Mouse (Mus musculus) thymus, adult 2 months (tissue): Measurements from ENCODE around the gene Eddm3b. TPM values are rescaled to one million over a fixed set of nuclear protein-coding genes. Genes with fewer than 3 reads are reported as not detected.

Source experiments
- DNase-seq: peaks from one replicate; pipeline ENCODE4 v3.0.0; 2021
- H3K27ac ChIP-seq: fragments of 200-500 bp; 2 replicates; pipeline ENCODE4 v1.5.1; 2012; ENCODE audit warnings: low read length, control low read depth; ENCODE audit not compliant: control insufficient read depth, insufficient read depth
- H3K27me3 ChIP-seq: fragments of 200-500 bp; 2 replicates; pipeline ENCODE4 v1.6.1; 2012; ENCODE audit warnings: mild to moderate bottlenecking, low read length, moderate library complexity, mixed read lengths; ENCODE audit not compliant: control insufficient read depth, insufficient read depth
- H3K36me3 ChIP-seq: fragments of 200-500 bp; 2 replicates; pipeline ENCODE4 v1.6.1; 2012; ENCODE audit warnings: mild to moderate bottlenecking, low read length, moderate library complexity; ENCODE audit not compliant: control insufficient read depth, insufficient read depth
- H3K4me1 ChIP-seq: fragments of 200-500 bp; replicated peaks from 2 replicates; pipeline ENCODE4 v1.6.1; 2012; ENCODE audit warnings: low read length; ENCODE audit not compliant: control insufficient read depth, insufficient read depth
- H3K4me3 ChIP-seq: fragments of 200-500 bp; 2 replicates; pipeline ENCODE4 v1.5.1; 2012; ENCODE audit warnings: mild to moderate bottlenecking, low read length, control low read depth, moderate library complexity; ENCODE audit not compliant: control insufficient read depth, insufficient read depth
- CTCF ChIP-seq: fragments of 200-500 bp; IDR thresholded peaks from 2 replicates; pipeline ENCODE4 v1.5.1; 2012; ENCODE audit warnings: mild to moderate bottlenecking, control low read depth, low read length, moderate library complexity, borderline replicate concordance; ENCODE audit not compliant: control insufficient read depth, poor library complexity, insufficient read depth; ENCODE audit errors: extremely low read depth
- POLR2A ChIP-seq: fragments of 200-500 bp; IDR thresholded peaks from 2 replicates; pipeline ENCODE4 v1.6.1; 2012; ENCODE audit warnings: mild to moderate bottlenecking, low read length, control low read depth, moderate library complexity; ENCODE audit not compliant: control insufficient read depth, poor library complexity, insufficient read depth; ENCODE audit errors: extremely low read depth
- WGBS: fragments of 180-500 bp; shearing (Covaris S2); methylation state at CpG from one replicate; pipeline ENCODE4 v1.1.7; 2018; 5-methylcytosine and 5-hydroxymethylcytosine counted together
- polyA plus RNA-seq: library from polyadenylated mRNA; depleted of rRNA; stranded (reverse); fragments of >200 nt; gene quantifications from 2 replicates; pipeline ENCODE4 v1.2.3, GENCODE M21; 2012; rRNA removed

Gene Eddm3b
- polyA plus RNA-seq, result not detected in 2 replicates

- no peak within 1 kb of the TSS for H3K4me3 ChIP-seq
- 88% methylated on average over 12 of the region's 12 CpGs for WGBS
- no peaks in the 10 kb centered on the region for H3K27me3 ChIP-seq
- TF ChIP-seq POLR2A (no peak), CTCF (no peak)
- no peaks in the 10 kb centered on the region for H3K36me3 ChIP-seq
- H3K27ac ChIP-seq, result no peak within 1 kb of the TSS
- no peaks in the 10 kb centered on the region for H3K4me1 ChIP-seq
- no peak for DNase-seq
Measured at GRCm38 (mm10) chr14:51113916-51114560, at the start of gene Eddm3b. Gene Eddm3b, plus strand, starts transcription at chr14:51114426.

DNA sequence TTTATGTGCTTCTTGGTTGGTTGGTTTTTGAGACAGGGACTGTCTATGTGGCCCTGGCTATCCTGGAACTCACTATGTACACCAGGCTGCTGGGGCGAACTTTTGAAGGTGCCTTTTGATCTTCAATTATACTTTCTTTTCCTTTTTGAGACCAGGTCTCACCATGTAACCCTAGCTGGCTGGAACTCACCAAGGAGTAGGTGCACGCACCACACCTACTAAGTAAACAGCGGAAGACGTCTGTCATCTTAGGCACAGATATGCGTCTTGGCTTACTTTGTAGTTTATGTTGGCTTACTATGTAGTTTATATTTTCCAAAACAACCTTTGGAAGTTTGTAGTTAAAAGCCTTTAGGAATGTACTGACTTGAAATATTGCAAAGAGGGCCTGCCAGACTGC is 45.3 kb upstream of the Eddm3b start:
- TF ChIP-seq CTCF (no peak), POLR2A (no peak)
- peaks cover 3% of the 10 kb centered on the region for H3K4me1 ChIP-seq
- 95% methylated on average over 5 of the region's 5 CpGs for WGBS
- H3K36me3 ChIP-seq, result no peaks in the 10 kb centered on the region
- H3K4me3 ChIP-seq, result no peak overlapping the region
- no peak for DNase-seq
- no peaks in the 10 kb centered on the region; the same call in 1 of the 2 replicates for H3K27me3 ChIP-seq
- H3K27ac ChIP-seq, result no peak overlapping the region

GRCm38 (mm10) chr14:51069617-51070016 is 44.6 kb upstream of the Eddm3b start:
- TF ChIP-seq POLR2A, result no peak
- no peak for TF ChIP-seq CTCF
- peak; percentile 58 for DNase-seq
- no peaks in the 10 kb centered on the region; the same call in 1 of the 2 replicates for H3K27me3 ChIP-seq
- no peak overlapping the region for H3K4me3 ChIP-seq
- H3K27ac ChIP-seq, result no peak overlapping the region
- peaks cover 3% of the 10 kb centered on the region for H3K4me1 ChIP-seq
- WGBS, result 92% methylated on average over 2 of the region's 2 CpGs
- H3K36me3 ChIP-seq, result no peaks in the 10 kb centered on the region

- Histone ChIP-seq H3K36me3 (no peaks in the 10 kb centered on the region), H3K27ac (no peak within 1 kb of the TSS), H3K4me3 (no peak within 1 kb of the TSS), H3K4me1 (no peaks in the 10 kb centered on the region), H3K27me3 (no peaks in the 10 kb centered on the region)
- WGBS, result 97% methylated on average over 3 of the region's 3 CpGs
- DNase-seq, result no peak
- TF ChIP-seq CTCF (no peak), POLR2A (no peak)
Measured at GRCm38 (mm10) chr14:51074335-51074734, 39.9 kb upstream of the Eddm3b start, which contains the start of gene Olfr750. Gene Olfr750, minus strand, starts transcription at chr14:51074435.

DNA sequence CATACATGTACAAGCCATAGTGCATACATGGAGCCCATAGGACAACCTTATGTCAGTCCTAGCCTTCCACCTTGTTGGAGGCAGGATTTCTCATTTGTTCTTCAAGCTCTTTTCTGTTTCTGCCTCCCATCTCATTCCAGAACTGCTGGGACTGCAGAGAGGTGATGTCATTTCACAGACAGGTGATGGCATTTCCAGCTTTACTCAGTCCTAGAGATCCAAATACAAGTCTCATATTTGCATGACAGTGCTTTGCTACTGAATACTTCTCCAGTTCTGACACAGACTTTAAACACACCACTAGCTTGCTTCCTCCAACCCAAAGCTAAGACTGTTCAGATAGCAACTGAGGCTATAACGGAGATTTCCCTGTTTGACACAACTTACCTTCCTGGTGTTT is 35.0 kb upstream of the Eddm3b start:
- no peak overlapping the region for H3K27ac ChIP-seq
- no peak for DNase-seq
- peaks cover 10% of the 10 kb centered on the region for H3K4me1 ChIP-seq
- no peaks in the 10 kb centered on the region for H3K36me3 ChIP-seq
- no peak overlapping the region for H3K4me3 ChIP-seq
- 96% methylated on average over 1 of the region's 1 CpGs for WGBS
- TF ChIP-seq CTCF (no peak), POLR2A (no peak)
- H3K27me3 ChIP-seq, result no peaks in the 10 kb centered on the region; the same call in 1 of the 2 replicates

GRCm38 (mm10) chr14:51081035-51081434 is 33.2 kb upstream of the Eddm3b start:
- Histone ChIP-seq H3K4me3 (no peak overlapping the region), H3K36me3 (no peaks in the 10 kb centered on the region), H3K27me3 (no peaks in the 10 kb centered on the region; the same call in 1 of the 2 replicates), H3K27ac (no peak overlapping the region), H3K4me1 (peaks cover 10% of the 10 kb centered on the region)
- TF ChIP-seq POLR2A (no peak), CTCF (no peak)
- no peak for DNase-seq
- WGBS, result 88% methylated on average over 2 of the region's 2 CpGs
